Mouse (Mus musculus) forebrain, embryonic 15.5 days (tissue): Measurements from ENCODE around the gene Sumf2. TPM values are rescaled to one million over a fixed set of nuclear protein-coding genes. Genes with fewer than 3 reads are reported as not detected.
A peak's percentile ranks its signal among the peaks of the same experiment; 100 is the strongest.
"Not testable (repeated sequence)": the region's sequence is repeated elsewhere in the genome, so short reads cannot be mapped to it uniquely, and the experiment has no call there.

Experiments
- ATAC-seq: fragments of 200-750 bp; cut with Nextera tagmentation; replicated peaks from 2 replicates; pipeline ENCODE4 v1.8.0; 2017; ENCODE audit warnings: mild to moderate bottlenecking, moderate TSS enrichment, moderate library complexity
- H3K27ac ChIP-seq: fragments of 300-500 bp; sonication (generic); replicated peaks from 2 replicates; pipeline ENCODE4 v1.5.1; 2015; ENCODE audit warnings: mild to moderate bottlenecking, inconsistent platforms
- H3K27me3 ChIP-seq: fragments of 300-500 bp; sonication (generic); 2 replicates; pipeline ENCODE4 v1.6.1; 2015; ENCODE audit warnings: inconsistent platforms
- H3K36me3 ChIP-seq: fragments of 300-500 bp; sonication (generic); 2 replicates; pipeline ENCODE4 v1.6.1; 2015; ENCODE audit warnings: mild to moderate bottlenecking, inconsistent platforms
- H3K4me1 ChIP-seq: fragments of 300-500 bp; sonication (generic); 2 replicates; pipeline ENCODE4 v1.6.1; 2015; ENCODE audit warnings: inconsistent platforms
- H3K4me2 ChIP-seq: fragments of 300-500 bp; sonication (generic); replicated peaks from 2 replicates; pipeline ENCODE4 v1.6.1; 2015; ENCODE audit warnings: mild to moderate bottlenecking, inconsistent platforms
- H3K4me3 ChIP-seq: fragments of 300-500 bp; sonication (generic); 2 replicates; pipeline ENCODE4 v1.5.1; 2015; ENCODE audit warnings: mild to moderate bottlenecking, inconsistent platforms
- H3K9ac ChIP-seq: fragments of 300-500 bp; sonication (generic); replicated peaks from 2 replicates; pipeline ENCODE4 v1.6.1; 2015; ENCODE audit warnings: mild to moderate bottlenecking, inconsistent platforms
- H3K9me3 ChIP-seq: fragments of 300-500 bp; sonication (generic); 2 replicates; pipeline ENCODE4 v1.6.1; 2016; ENCODE audit warnings: inconsistent platforms
- WGBS: fragments of 180-500 bp; shearing (Covaris S2); methylation state at CpG from one replicate; pipeline ENCODE4 v1.1.7; 2015; ENCODE audit warnings: mixed read lengths; 5-methylcytosine and 5-hydroxymethylcytosine counted together
- polyA plus RNA-seq: library from polyadenylated mRNA; unstranded; fragments of >200 nt; fragmentation: Nextera tagmentation; extraction: Ambion mirVana; gene quantifications from 2 replicates; pipeline ENCODE4 v1.2.1, GENCODE M21; 2015

Sumf2 gene
- polyA plus RNA-seq, 1 experiment from 2014 or later, result 25.4 TPM

- ATAC-seq, result no peak
- H3K4me1 ChIP-seq, result no peaks in the 10 kb centered on the region
- H3K9me3 ChIP-seq, result no peaks in the 10 kb centered on the region
- H3K27ac ChIP-seq, result no peak overlapping the region
- H3K4me2 ChIP-seq, result no peak overlapping the region
- no peaks in the 10 kb centered on the region for H3K27me3 ChIP-seq
- 77% methylated on average over 9 of the region's 9 CpGs for WGBS
- no peak overlapping the region for H3K4me3 ChIP-seq
- peaks cover 23% of the 10 kb centered on the region for H3K36me3 ChIP-seq
- no peak overlapping the region for H3K9ac ChIP-seq
Observed at GRCm38 (mm10) chr5:129877731-129878455, 31.1 kb downstream of the Sumf2 start.

GRCm38 (mm10) chr5:129878946-129879345 is 32.2 kb downstream of the Sumf2 start:
- H3K4me1 ChIP-seq, result no peaks in the 10 kb centered on the region
- 56% methylated on average over 2 of the region's 2 CpGs for WGBS
- no peak overlapping the region for H3K9ac ChIP-seq
- no peak overlapping the region for H3K4me2 ChIP-seq
- no peak for ATAC-seq
- H3K4me3 ChIP-seq, result no peak overlapping the region
- no peak overlapping the region for H3K27ac ChIP-seq
- H3K9me3 ChIP-seq, result no peaks in the 10 kb centered on the region
- H3K27me3 ChIP-seq, result no peaks in the 10 kb centered on the region
- peaks cover 29% of the 10 kb centered on the region for H3K36me3 ChIP-seq

- H3K9me3 ChIP-seq, result no peaks in the 10 kb centered on the region
- H3K4me2 ChIP-seq, result no peak overlapping the region
- no peak overlapping the region for H3K9ac ChIP-seq
- no peak overlapping the region for H3K4me3 ChIP-seq
- H3K27me3 ChIP-seq, result no peaks in the 10 kb centered on the region
- 63% methylated on average over 3 of the region's 3 CpGs for WGBS
- ATAC-seq, result no peak
- H3K4me1 ChIP-seq, result peaks cover 9% of the 10 kb centered on the region
- H3K27ac ChIP-seq, result no peak overlapping the region
- peaks cover 37% of the 10 kb centered on the region for H3K36me3 ChIP-seq
Observed at GRCm38 (mm10) chr5:129879888-129880287, 33.1 kb downstream of the Sumf2 start.

- no peaks in the 10 kb centered on the region for H3K27me3 ChIP-seq
- peak overlapping the region; percentile 89 for H3K4me2 ChIP-seq
- ATAC-seq, result no peak
- H3K4me1 ChIP-seq, result peaks cover 23% of the 10 kb centered on the region
- H3K27ac ChIP-seq, result peak overlapping the region; percentile 91
- peak overlapping the region; percentile 58 for H3K4me3 ChIP-seq
- peak overlapping the region; percentile 81 for H3K9ac ChIP-seq
- WGBS, result 52% methylated on average over 10 of the region's 10 CpGs
- peaks cover 30% of the 10 kb centered on the region for H3K36me3 ChIP-seq
- H3K9me3 ChIP-seq, result no peaks in the 10 kb centered on the region
Observed at GRCm38 (mm10) chr5:129886271-129886670, 39.5 kb downstream of the Sumf2 start.

GRCm38 (mm10) chr5:129886911-129887636 is 40.3 kb downstream of the Sumf2 start, which contains the start of gene Chchd2:
Gene Chchd2 (minus strand): TSS chr5:129887470.
- H3K36me3 ChIP-seq, result peaks cover 22% of the 10 kb centered on the region
- under 1% methylated on average over 46 of the region's 46 CpGs for WGBS
- ATAC-seq, result peak; percentile 99

GRCm38 (mm10) chr5:129890390-129890789 is 43.6 kb downstream of the Sumf2 start:
- H3K9me3 ChIP-seq, H3K4me2 ChIP-seq, H3K36me3 ChIP-seq, H3K27ac ChIP-seq, H3K4me3 ChIP-seq, ATAC-seq, H3K9ac ChIP-seq, H3K27me3 ChIP-seq: not testable (repeated sequence)
- peaks cover 15% of the 10 kb centered on the region for H3K4me1 ChIP-seq
- 87% methylated on average over 6 of the region's 7 CpGs for WGBS

More at GRCm38 (mm10) chr5:129886911-129887636, 40.3 kb downstream of the Sumf2 start, which contains the start of gene Chchd2:
- Histone ChIP-seq H3K9me3 (no peaks in the 10 kb centered on the region), H3K9ac (peak within 1 kb of the TSS; percentile 81), H3K4me3 (peak within 1 kb of the TSS; percentile 58), H3K4me2 (peak within 1 kb of the TSS; percentile 89), H3K27me3 (no peaks in the 10 kb centered on the region), H3K4me1 (peaks cover 23% of the 10 kb centered on the region), H3K27ac (peak within 1 kb of the TSS; percentile 91)

GRCm38 (mm10) chr5:129895198-129896088 is 48.7 kb downstream of the Sumf2 start, which contains the start of gene Zbed5:
Gene Zbed5 (plus strand): TSS chr5:129895723.
- peak within 1 kb of the TSS; percentile 75 for H3K9ac ChIP-seq
- WGBS, result 2% methylated on average over 44 of the region's 44 CpGs
- no peaks in the 10 kb centered on the region for H3K36me3 ChIP-seq
- H3K27ac ChIP-seq, result 0 out of 2 replicates have a peak within 1 kb of the TSS, but pooled peaks have one; percentile 23
- H3K9me3 ChIP-seq, result no peaks in the 10 kb centered on the region; the same call in 1 of the 2 replicates
- peaks cover 15% of the 10 kb centered on the region for H3K4me1 ChIP-seq
- 0 out of 2 replicates have a peak, but pooled peaks cover 3% of the 10 kb centered on the region for H3K27me3 ChIP-seq
- H3K4me3 ChIP-seq, result peak within 1 kb of the TSS; percentile 90
- ATAC-seq, result peak; percentile 100
- peak within 1 kb of the TSS; percentile 83 for H3K4me2 ChIP-seq

GRCm38 (mm10) chr5:129898449-129898848 is 51.7 kb downstream of the Sumf2 start, which contains the start of gene Phkg1:
Gene Phkg1 (minus strand): TSS chr5:129898549.
- WGBS, result 96% methylated on average over 1 of the region's 1 CpGs
- ATAC-seq, result no peak

GRCm38 (mm10) chr5:129907775-129908174 is 61.0 kb downstream of the Sumf2 start:
- H3K4me1 ChIP-seq, result peaks cover 8% of the 10 kb centered on the region
- peak overlapping the region; percentile 78 for H3K4me2 ChIP-seq
- no peaks in the 10 kb centered on the region for H3K9me3 ChIP-seq
- H3K9ac ChIP-seq, result peak overlapping the region; percentile 80
- ATAC-seq, result no peak
- WGBS, result 19% methylated on average over 4 of the region's 4 CpGs
- H3K27me3 ChIP-seq, result no peaks in the 10 kb centered on the region
- peaks cover 8% of the 10 kb centered on the region; the same call in 1 of the 2 replicates for H3K36me3 ChIP-seq
- peak overlapping the region; percentile 89 for H3K27ac ChIP-seq
- peak overlapping the region; percentile 67 for H3K4me3 ChIP-seq

More at GRCm38 (mm10) chr5:129898449-129898848, 51.7 kb downstream of the Sumf2 start, which contains the start of gene Phkg1:
- Histone ChIP-seq H3K4me3 (no peak within 1 kb of the TSS), H3K9me3 (no peaks in the 10 kb centered on the region; the same call in 1 of the 2 replicates), H3K4me1 (peaks cover 15% of the 10 kb centered on the region), H3K27me3 (no peaks in the 10 kb centered on the region), H3K27ac (no peak within 1 kb of the TSS), H3K4me2 (no peak within 1 kb of the TSS), H3K9ac (no peak within 1 kb of the TSS), H3K36me3 (peaks cover 19% of the 10 kb centered on the region; the same call in 1 of the 2 replicates)

- ATAC-seq, result peak; percentile 98
- Histone ChIP-seq H3K4me3 (peak within 1 kb of the TSS; percentile 67), H3K4me1 (peaks cover 8% of the 10 kb centered on the region), H3K9me3 (no peaks in the 10 kb centered on the region), H3K27ac (peak within 1 kb of the TSS; percentile 89), H3K9ac (peak within 1 kb of the TSS; percentile 80), H3K4me2 (peak within 1 kb of the TSS; percentile 78), H3K36me3 (0 out of 2 replicates have a peak, but pooled peaks cover 2% of the 10 kb centered on the region), H3K27me3 (no peaks in the 10 kb centered on the region)
- WGBS, result under 1% methylated on average over 63 of the region's 63 CpGs
Observed at GRCm38 (mm10) chr5:129908242-129908965, 61.6 kb downstream of the Sumf2 start, which contains the start of gene Nupr1l. Gene Nupr1l (plus strand): TSS chr5:129908540.
